11 mouse cellular contexts compared by ENCODE assay signal in the genomic region with DNA sequence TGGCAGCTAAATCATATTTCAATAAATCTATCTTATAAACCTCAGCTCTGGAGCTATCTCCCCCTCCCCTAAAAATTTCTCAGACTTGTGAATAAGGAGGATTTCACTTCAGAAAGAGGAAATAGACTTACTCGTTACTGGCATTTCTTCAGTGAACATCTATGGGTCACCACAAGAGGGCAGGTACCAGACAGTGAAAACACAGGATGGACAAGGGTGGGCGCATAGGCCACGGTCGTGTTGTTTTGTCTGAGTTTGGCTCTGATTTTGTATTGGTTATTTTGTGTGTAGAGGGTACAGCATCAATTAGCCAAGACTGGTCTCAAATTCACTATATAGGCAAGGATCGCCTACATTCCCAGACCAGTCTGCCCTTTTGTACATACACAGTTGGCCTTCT.
DNase-seq lines count a peak whose midpoint lies in the region; ATAC-seq and TF ChIP-seq lines count a peak whose summit lies in the region.
"Had no signal": no experiment of that assay in that cellular context is flagged by ENCODE, and none has a peak within 500 bp of the region (broad histone marks: within the 10 kb centered on the region; RNA-seq: fewer than 3 reads in every experiment).

No protein-coding gene starts in this region.

- TF ChIP-seq EP300 in CH12.LX (IDR thresholded peaks at IDR 0.05; ENCODE audit: low read length) = no peak

- WGBS in forebrain, embryonic 16.5 days = 59% methylated on average over 5 of the region's 5 CpGs
- WGBS in forebrain, embryonic 13.5 days = 62% methylated on average over 5 of the region's 5 CpGs

- peak; percentile 59 for TF ChIP-seq CTCF in layer of hippocampus, adult 2 months (conservative IDR thresholded peaks at IDR 0.05)
- TF ChIP-seq CTCF in CH12.LX (conservative IDR thresholded peaks at IDR 0.05 in 1 of 2, IDR thresholded peaks at IDR 0.05 in 1 of 2; ENCODE audit: low read depth in 2 of 2, low read length in 2 of 2) = peak; percentile 24 to 63; a peak in 3 of 4 replicates
- TF ChIP-seq CTCF in brain, embryonic 14.5 days (IDR thresholded peaks at IDR 0.05; ENCODE audit: borderline replicate concordance, extremely low read depth, insufficient read depth, insufficient read length) = peak; percentile 33; the same call in 1 of the 2 replicates

- H3K79me2 ChIP-seq in CH12.LX (replicated peaks; ENCODE audit: control insufficient read depth, extremely low read depth, insufficient read depth, poor library complexity, severe bottlenecking) = no peaks in the 10 kb centered on the region

- no peaks in the 10 kb centered on the region for H3K36me3 ChIP-seq in forebrain, embryonic 16.5 days (ENCODE audit: control insufficient read depth, insufficient read depth)
- no peaks in the 10 kb centered on the region for H3K36me3 ChIP-seq in forebrain, embryonic 13.5 days (ENCODE audit: poor library complexity, severe bottlenecking)
- no peaks in the 10 kb centered on the region for H3K36me3 ChIP-seq in CH12.LX (replicated peaks in 1 of 2; ENCODE audit: control insufficient read depth in 1 of 2, insufficient read depth in 1 of 2, low read length in 1 of 2)
- H3K36me3 ChIP-seq: hindbrain, embryonic 13.5 days had no signal

- no peak overlapping the region for H3K9ac ChIP-seq in forebrain, embryonic 16.5 days (replicated peaks; ENCODE audit: low read depth, low read length)
- H3K9ac ChIP-seq in forebrain, embryonic 13.5 days = no peak overlapping the region
- no peak overlapping the region for H3K9ac ChIP-seq in CH12.LX (ENCODE audit: insufficient read depth, low read depth)
- H3K9ac ChIP-seq: hindbrain, embryonic 13.5 days had no signal

- TF ChIP-seq RAD21 in CH12.LX (IDR thresholded peaks at IDR 0.05; ENCODE audit: low read depth, low read length) = peak; percentile 27

- DNase-seq in layer of hippocampus, adult 2 months (ENCODE audit: low spot score in 2 of 2) = no peak
- DNase-seq in layer of hippocampus, postnatal 10 days (ENCODE audit: low spot score in 2 of 2) = no peak
- DNase-seq in CH12.LX (ENCODE audit: extremely low read depth) = peak; percentile 38
- DNase-seq in brain, embryonic 14.5 days (ENCODE audit: low read depth) = no peak
- DNase-seq in spleen, postnatal 4 days (ENCODE audit: low spot score in 2 of 2) = no peak
- DNase-seq: kidney, postnatal 10 days; thymus, postnatal 36 days had no signal

- H3K27ac ChIP-seq in forebrain, embryonic 16.5 days (ENCODE audit: low read length) = no peak overlapping the region
- H3K27ac ChIP-seq in forebrain, embryonic 13.5 days = no peak overlapping the region
- H3K27ac ChIP-seq in layer of hippocampus, adult 2 months = no peak overlapping the region
- no peak overlapping the region for H3K27ac ChIP-seq in CH12.LX (ENCODE audit: insufficient read depth, low read depth)
- H3K27ac ChIP-seq: hindbrain, embryonic 13.5 days had no signal

- no peak for ATAC-seq in forebrain, embryonic 16.5 days
- ATAC-seq in forebrain, embryonic 13.5 days = no peak

- peak overlapping the region; percentile 100 for H3K4me2 ChIP-seq in forebrain, embryonic 16.5 days (ENCODE audit: low read length)
- H3K4me2 ChIP-seq in forebrain, embryonic 13.5 days = no peak overlapping the region
- no peak overlapping the region for H3K4me2 ChIP-seq in CH12.LX (ENCODE audit: insufficient read depth, low read depth, poor library complexity, severe bottlenecking)
- H3K4me2 ChIP-seq: hindbrain, embryonic 13.5 days; liver, embryonic 11.5 days had no signal

- no peaks in the 10 kb centered on the region for H3K27me3 ChIP-seq in forebrain, embryonic 16.5 days (replicated peaks; ENCODE audit: control insufficient read depth, insufficient read depth, low read length)
- peaks cover 27% of the 10 kb centered on the region for H3K27me3 ChIP-seq in forebrain, embryonic 13.5 days
- H3K27me3 ChIP-seq in CH12.LX (replicated peaks) = no peaks in the 10 kb centered on the region

- in situ Hi-C loops in CH12.LX (cut with MboI; ENCODE audit: low pct_ligation_motif_present, low pct_unique_long_range_greater_than_20kb, low sequenced_read_pairs) = no loop called here

- TF ChIP-seq POLR2A in CH12.LX (IDR thresholded peaks at IDR 0.05; ENCODE audit: low read depth, low read length) = no peak
- TF ChIP-seq POLR2A in brain, embryonic 14.5 days (IDR thresholded peaks at IDR 0.05; ENCODE audit: borderline replicate concordance, extremely low read depth, insufficient read depth, insufficient read length, poor library complexity, severe bottlenecking) = no peak

- H3K4me1 ChIP-seq in forebrain, embryonic 16.5 days (replicated peaks; ENCODE audit: control insufficient read depth, insufficient read depth, low read length) = peaks cover 24% of the 10 kb centered on the region
- H3K4me1 ChIP-seq in forebrain, embryonic 13.5 days = peaks cover 18% of the 10 kb centered on the region
- H3K4me1 ChIP-seq in CH12.LX (ENCODE audit: control insufficient read depth in 1 of 2, insufficient read depth in 2 of 2) = peaks cover 18 to 70% of the 10 kb centered on the region in 2 experiments

- 0 out of 2 replicates have a peak overlapping the region, but pooled peaks have one; percentile 6 for H3K4me3 ChIP-seq in forebrain, embryonic 16.5 days (replicated peaks; ENCODE audit: low read length)
- H3K4me3 ChIP-seq in forebrain, embryonic 13.5 days = no peak overlapping the region
- no peak overlapping the region for H3K4me3 ChIP-seq in layer of hippocampus, adult 2 months
- no peak overlapping the region for H3K4me3 ChIP-seq in CH12.LX (replicated peaks in 1 of 3; ENCODE audit: low read depth in 2 of 3, low read length in 2 of 3, poor library complexity in 1 of 3)
- H3K4me3 ChIP-seq: hindbrain, embryonic 13.5 days had no signal

- dilution Hi-C loops in CH12.LX (cut with MboI; ENCODE audit: extremely low pct_ligation_motif_present, extremely low pct_unique_long_range_greater_than_20kb, low sequenced_read_pairs) = no loop called here

- H3K9me3 ChIP-seq in forebrain, embryonic 16.5 days (ENCODE audit: control insufficient read depth, low read length) = no peaks in the 10 kb centered on the region
- no peaks in the 10 kb centered on the region for H3K9me3 ChIP-seq in forebrain, embryonic 13.5 days (replicated peaks)
- H3K9me3 ChIP-seq in CH12.LX (replicated peaks; ENCODE audit: low read length) = no peaks in the 10 kb centered on the region
- H3K9me3 ChIP-seq: hindbrain, embryonic 13.5 days had no signal

TF ChIP-seq in CH12.LX, 34 proteins besides CTCF, POLR2A, EP300 and RAD21:
- TF ChIP-seq CHD2 (IDR thresholded peaks at IDR 0.05; ENCODE audit: low read length) (no peak), MAX (IDR thresholded peaks at IDR 0.05; ENCODE audit: low read length) (no peak), ZMIZ1 (IDR thresholded peaks at IDR 0.05; ENCODE audit: low read depth, low read length) (no peak), POLR2AphosphoS2 (IDR thresholded peaks at IDR 0.05; ENCODE audit: low read depth, low read length) (no peak), CHD1 (IDR thresholded peaks at IDR 0.05; ENCODE audit: low read depth, low read length) (no peak), MAZ (IDR thresholded peaks at IDR 0.05; ENCODE audit: low read depth, low read length) (no peak), GABPA (IDR thresholded peaks at IDR 0.05; ENCODE audit: insufficient replicate concordance, low read depth, low read length) (no peak), SMC3 (IDR thresholded peaks at IDR 0.05; ENCODE audit: low read depth, low read length) (peak; percentile 48), MAFK (IDR thresholded peaks at IDR 0.05; ENCODE audit: insufficient replicate concordance, low read length) (no peak)
